Mouse (Mus musculus): Measurements from ENCODE around the gene 5730596B20Rik.

The 5730596B20Rik gene

GRCm38 (mm10) chr6:52200073-52200750 is 22.9 kb downstream of the 5730596B20Rik start:
- DNase-seq (ENCODE audit: low spot score) = no peak

GRCm38 (mm10) chr6:52200751-52201250 is 23.5 kb downstream of the 5730596B20Rik start:
- DNase-seq (ENCODE audit: low spot score) = no peak

DNA sequence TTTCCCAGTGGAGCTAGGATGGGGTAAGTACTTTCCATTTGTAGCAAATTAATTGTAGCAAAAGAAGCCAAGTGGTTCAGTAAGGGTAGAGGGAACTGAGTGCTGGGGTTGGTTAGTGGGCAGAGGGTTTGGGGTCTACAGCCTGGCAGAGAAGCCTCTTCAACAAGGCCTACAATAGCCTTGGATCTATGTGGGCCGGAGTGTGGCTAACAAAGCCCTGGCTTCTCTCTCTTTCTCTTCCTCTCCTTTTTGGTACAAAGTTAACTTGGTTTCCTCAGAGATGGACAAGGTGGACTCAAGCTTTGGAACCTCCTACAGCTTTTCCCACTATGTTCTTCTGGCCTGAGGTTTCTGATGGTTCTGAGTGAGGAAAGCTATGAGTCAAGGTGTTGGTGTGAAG is 24.0 kb downstream of the 5730596B20Rik start:
- DNase-seq (ENCODE audit: low spot score) = no peak

DNA sequence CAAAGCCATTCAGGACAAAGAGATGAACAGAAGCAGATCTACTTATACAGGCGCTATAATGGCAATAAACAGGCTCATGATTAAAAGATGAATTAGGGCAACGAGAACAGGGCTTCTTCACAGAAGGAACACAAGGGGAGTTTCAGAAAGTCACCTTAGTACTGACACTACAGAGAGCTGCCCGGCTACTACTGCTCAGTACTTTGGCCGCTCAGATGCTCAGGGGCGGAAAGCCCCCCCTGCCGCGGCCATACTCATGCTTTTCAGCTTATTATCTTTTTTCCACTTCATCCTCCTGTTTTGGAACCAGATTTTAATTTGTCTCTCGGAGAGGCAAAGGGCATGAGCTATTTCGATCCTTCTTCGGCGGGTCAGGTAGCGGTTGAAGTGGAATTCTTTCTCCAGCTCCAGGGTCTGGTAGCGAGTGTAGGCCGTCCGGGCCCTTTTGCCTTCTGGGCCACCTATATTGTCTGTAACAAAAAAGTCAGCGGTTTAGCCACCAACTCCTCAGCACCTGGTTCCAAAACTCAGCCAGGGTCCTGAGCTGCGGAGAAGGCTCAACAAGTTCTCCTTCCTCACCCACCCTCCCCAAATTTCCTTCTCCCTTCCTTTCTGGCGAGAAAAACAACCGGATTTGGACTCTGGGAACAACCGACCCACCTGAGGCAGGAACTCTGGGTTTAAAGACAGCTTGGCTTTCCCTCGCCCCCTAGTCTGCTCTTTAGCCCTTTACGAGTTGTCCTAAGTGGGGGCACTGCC is 25.2 kb downstream of the 5730596B20Rik start:
- DNase-seq (ENCODE audit: low spot score) = no peak

- no peak for DNase-seq (ENCODE audit: low spot score)
Observed at GRCm38 (mm10) chr6:52203121-52203370, 25.7 kb downstream of the 5730596B20Rik start.

- no peak for DNase-seq (ENCODE audit: low spot score)
Observed at GRCm38 (mm10) chr6:52203371-52204049, 26.2 kb downstream of the 5730596B20Rik start.

- DNase-seq (ENCODE audit: low spot score) = no peak
Observed at GRCm38 (mm10) chr6:52204050-52204752, 26.9 kb downstream of the 5730596B20Rik start, which contains the start of gene Hoxa5. Gene Hoxa5, minus strand, starts transcription at chr6:52204587.

GRCm38 (mm10) chr6:52205221-52205620 is 27.9 kb downstream of the 5730596B20Rik start:
- no peak for DNase-seq (ENCODE audit: low spot score)

GRCm38 (mm10) chr6:52205638-52206621 is 28.6 kb downstream of the 5730596B20Rik start:
- no peak for DNase-seq (ENCODE audit: low spot score)

DNA sequence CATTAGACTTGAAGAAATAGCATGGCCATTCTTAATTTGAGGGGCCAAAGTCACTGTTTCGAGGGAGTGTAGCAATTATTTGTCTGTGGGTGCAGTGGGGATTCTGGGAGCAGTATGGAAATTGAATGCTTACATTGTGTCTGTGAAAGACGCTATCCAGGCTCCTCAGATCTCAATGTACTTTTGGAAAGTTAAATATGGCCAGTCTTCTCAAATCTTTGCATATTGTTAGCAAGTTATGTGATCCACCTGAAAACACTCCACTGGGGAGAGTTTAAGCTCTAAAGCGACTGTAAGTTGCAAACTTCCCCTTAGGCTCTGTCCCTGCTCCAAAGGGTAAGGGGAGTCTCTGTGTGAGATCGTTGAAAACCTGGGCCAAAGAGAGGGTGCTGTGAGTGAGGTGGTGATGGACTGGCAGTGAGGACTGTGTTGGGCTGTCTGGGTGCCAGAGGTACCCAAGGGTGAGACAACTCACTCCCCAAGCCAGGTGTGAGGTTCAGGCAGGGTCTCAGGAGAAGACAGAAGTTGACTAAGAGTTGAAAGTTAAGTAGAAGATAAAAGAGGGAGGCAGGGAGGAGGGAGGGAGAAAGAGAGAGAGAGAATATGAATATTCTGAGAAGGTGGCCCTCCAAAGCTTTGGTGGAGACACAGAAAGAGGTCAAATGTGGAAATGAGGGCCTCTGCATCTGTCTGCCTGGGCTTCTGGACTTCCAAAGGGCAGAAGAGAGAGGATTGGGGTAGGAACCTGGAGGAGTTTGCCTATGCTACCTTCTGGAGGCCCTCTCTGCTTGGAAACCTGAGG is 29.8 kb downstream of the 5730596B20Rik start:
- no peak for DNase-seq (ENCODE audit: low spot score)

DNA sequence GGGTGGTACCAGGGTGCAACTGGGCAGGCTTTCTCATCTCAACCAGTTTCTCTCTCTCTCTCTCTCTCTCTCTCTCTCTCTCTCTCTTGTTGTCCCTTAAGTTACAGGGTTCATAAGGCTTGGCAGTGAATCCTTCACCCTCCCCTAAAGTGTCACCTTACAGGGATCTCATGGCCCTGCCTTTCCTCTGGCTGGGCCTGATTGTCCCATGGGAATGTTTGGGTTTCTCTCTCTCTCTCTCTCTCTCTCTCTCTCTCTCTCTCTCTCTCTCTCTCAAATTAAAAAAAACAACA is 30.3 kb downstream of the 5730596B20Rik start:
- DNase-seq (ENCODE audit: low spot score) = no peak

- DNase-seq (ENCODE audit: low spot score) = no peak
Observed at GRCm38 (mm10) chr6:52208072-52208867, 31.0 kb downstream of the 5730596B20Rik start, which contains the start of gene Hoxa6. Gene Hoxa6, minus strand, starts transcription at chr6:52208722.

DNA sequence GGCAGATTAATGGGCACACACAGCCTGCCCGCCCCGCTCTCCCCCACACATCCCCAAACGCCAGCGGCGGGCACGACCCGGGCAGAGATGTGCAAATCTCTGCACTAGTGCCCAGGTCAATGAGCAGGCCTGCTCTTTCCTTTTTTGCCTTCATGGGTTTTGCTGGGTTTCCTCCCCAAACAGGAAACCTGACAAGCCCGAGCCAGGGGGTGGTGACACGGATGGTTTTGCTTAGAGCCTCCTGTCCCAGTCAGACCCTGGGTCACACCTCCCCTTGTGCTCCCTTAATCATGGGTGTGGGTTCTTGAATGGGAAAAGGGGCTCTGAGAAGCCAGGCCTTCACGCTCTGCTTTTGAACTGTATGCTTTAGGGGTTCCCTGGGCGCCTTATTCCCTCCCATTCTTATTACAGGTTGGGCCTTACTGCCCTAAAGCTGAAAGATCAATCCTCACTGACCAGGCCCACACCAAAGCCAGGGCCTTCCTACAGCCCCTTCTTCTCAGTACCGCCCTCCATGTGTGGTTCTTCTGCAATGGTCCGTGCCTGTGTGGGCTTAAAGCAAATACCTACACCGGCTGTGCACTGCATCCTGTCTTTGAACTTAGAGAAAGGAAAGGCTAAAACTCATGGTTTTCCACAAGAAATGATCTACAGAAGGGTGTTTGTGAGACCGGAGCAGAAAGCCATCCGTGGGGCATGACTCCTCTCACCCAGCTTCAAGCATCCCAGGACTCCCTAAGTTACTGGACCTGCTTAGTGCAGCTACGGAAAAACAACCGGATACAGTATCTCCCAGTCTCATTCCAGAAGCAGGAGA is 31.8 kb downstream of the 5730596B20Rik start:
- no peak for DNase-seq (ENCODE audit: low spot score)

DNA sequence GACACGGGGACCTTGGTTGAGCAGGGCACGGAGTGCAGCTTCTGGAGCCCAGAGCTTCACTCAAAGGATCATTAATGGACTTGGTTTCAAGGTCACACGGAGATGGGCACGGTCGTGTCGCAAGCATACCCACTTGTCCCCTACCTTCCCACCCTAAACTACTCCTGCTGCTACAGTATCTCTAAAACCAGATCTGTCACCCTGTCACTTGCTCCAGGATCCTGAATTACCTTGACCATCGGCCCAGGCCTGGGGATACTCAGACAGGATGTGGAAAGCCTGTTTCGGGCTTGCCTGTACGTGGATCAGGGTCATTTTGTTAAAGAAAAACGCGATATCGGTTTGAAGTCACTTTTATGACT is 32.4 kb downstream of the 5730596B20Rik start:
- no peak for DNase-seq (ENCODE audit: low spot score)

DNA sequence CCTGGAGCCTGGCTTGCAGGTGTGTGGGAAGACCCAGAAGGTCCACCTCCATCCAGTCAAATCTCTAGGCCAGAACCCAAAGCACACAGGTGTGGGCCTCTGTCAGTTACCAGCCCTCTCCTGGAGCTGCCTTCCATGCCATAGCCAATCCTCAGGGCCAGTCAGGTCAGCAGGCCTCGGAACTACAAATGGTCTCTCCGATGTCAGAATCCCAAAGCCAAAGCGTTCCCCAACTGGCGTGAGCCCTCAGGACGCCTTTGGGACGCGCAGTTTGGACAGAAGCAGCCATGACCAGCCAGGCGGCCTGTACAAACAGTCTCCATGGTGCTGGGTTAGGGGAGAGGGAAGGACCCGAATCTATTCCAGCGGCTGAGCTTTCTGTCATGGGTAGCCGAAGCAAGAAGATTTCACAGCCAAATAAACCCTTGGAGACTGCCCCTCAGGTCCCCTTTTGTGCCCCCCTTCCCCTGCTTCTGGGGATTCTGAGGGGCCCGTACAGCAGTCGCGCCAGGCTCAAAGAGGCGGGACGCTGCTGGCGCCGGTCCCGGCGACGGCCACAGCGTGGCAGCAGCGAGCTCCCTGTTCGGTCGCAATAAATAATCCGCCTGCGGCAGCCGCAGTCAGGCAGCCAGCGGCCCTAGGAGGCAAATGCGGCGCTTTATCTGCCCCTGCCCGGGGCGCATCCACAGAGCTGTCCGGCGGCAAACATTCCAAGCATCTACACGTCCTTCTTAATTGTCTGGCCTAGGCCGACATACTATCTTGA is 34.1 kb downstream of the 5730596B20Rik start:
- DNase-seq (ENCODE audit: low spot score) = no peak

DNA sequence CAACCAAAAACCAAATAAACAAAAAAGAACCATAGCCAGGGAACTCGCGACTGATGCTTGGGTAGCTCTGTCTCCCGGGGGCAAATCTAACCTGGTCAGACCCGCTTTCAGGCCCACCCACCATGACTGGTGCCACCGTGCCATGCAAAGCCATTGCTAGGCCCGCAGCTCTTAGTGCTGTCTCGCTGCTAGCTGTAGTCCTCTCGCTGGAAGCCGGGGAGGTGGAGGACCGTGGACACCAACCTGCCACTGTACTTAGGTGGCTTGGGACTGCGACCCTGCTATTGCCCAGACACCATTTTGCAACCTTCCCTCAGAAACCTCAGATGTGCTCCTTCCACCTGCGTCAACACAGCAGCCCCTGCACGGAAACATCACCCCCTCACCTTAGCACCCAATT is 34.7 kb downstream of the 5730596B20Rik start:
- no peak for DNase-seq (ENCODE audit: low spot score)

GRCm38 (mm10) chr6:52212556-52213118 is 35.3 kb downstream of the 5730596B20Rik start:
- DNase-seq (ENCODE audit: low spot score) = no peak
